Mouse (Mus musculus): Measurements from ENCODE around the gene Hnmt. TPM values are rescaled to one million over a fixed set of nuclear protein-coding genes. Genes with fewer than 3 reads are reported as not detected.
"Not testable (repeated sequence)": the region's sequence is repeated elsewhere in the genome, so short reads cannot be mapped to it uniquely, and the experiment has no call there.

Hnmt gene
- polyA plus RNA-seq, 1 experiment from 2014 or later = 13.4 TPM

GRCm38 (mm10) chr2:23960659-23961274, 88.4 kb downstream of the Hnmt start:
- H3K27ac ChIP-seq (ENCODE audit: low read length); H3K4me1 ChIP-seq (ENCODE audit: control insufficient read depth, insufficient read depth, low read length); H3K4me3 ChIP-seq (ENCODE audit: low read depth, low read length); H3K9ac ChIP-seq (ENCODE audit: low read depth, low read length); H3K4me2 ChIP-seq (ENCODE audit: low read length); ATAC-seq; H3K9me3 ChIP-seq (replicated peaks; ENCODE audit: control insufficient read depth, low read length, poor library complexity, severe bottlenecking); H3K36me3 ChIP-seq (ENCODE audit: control insufficient read depth, insufficient read depth, low read length); H3K27me3 ChIP-seq (ENCODE audit: control insufficient read depth, insufficient read depth, low read depth, low read length): not testable (repeated sequence)
- 98% methylated on average over 15 of the region's 15 CpGs for WGBS

Other genes starting within 250 kb of the Hnmt start
- not detected in 2 replicates for gene Tbpl2, start 47.2 kb upstream of the Hnmt start, polyA plus RNA-seq (2015; fragmentation: Nextera tagmentation; extraction: Ambion mirVana)
- gene Il1f8, start 103.8 kb upstream of the Hnmt start, polyA plus RNA-seq (2015; fragmentation: Nextera tagmentation; extraction: Ambion mirVana) = not detected in 2 replicates
- gene Il1f9, start 137.1 kb upstream of the Hnmt start, polyA plus RNA-seq (2015; fragmentation: Nextera tagmentation; extraction: Ambion mirVana) = not detected in 2 replicates
- not detected in 2 replicates for gene Il1f6, start 166.0 kb upstream of the Hnmt start, polyA plus RNA-seq (2015; fragmentation: Nextera tagmentation; extraction: Ambion mirVana)
- gene Il1f5, start 227.6 kb upstream of the Hnmt start, polyA plus RNA-seq (2015; fragmentation: Nextera tagmentation; extraction: Ambion mirVana) = not detected in 2 replicates
- not detected in 2 replicates for gene Il1f10, start 241.8 kb upstream of the Hnmt start, polyA plus RNA-seq (2015; fragmentation: Nextera tagmentation; extraction: Ambion mirVana)